Mouse (Mus musculus): ENCODE measurements at regions not wholly inside any gene's neighbourhood (a gene's known extent, or its start where the extent isn't known, plus 50 kb on each side); places are given as distances from the start of the nearest gene placed in this dataset.

DNA sequence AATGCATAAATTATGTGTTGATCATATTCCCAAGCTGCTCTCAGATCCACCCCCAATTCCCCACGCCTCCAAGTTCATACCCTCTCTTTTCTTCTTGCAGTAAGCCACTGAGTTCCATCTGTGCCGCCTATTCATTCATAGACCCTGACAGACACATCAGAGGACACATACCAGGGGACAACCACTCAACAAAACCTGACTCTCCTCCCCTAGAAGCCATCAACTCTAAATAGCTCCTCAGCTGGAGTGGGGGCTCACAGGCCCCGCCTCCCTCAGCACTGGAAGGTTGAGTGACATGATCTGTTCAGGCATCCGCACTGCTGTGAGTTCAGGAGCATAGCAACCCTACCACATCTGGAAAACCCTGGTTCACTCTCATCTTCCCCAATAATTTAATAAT lies 90.8 kb downstream of the Rnd3 start:
- H3K9me3 ChIP-seq (ENCODE audit: low read length): no peaks in the 10 kb centered on the region
- no peak for TF ChIP-seq CTCF (IDR thresholded peaks at IDR 0.05; ENCODE audit: low read depth)
- DNase-seq (ENCODE audit: low spot score) (no peak), ATAC-seq (no peak)
- H3K9ac ChIP-seq (replicated peaks; ENCODE audit: low read length): no peak overlapping the region
- H3K4me1 ChIP-seq (ENCODE audit: insufficient read depth, low read length): no peaks in the 10 kb centered on the region
- WGBS: 68% methylated on average over 4 of the region's 4 CpGs
- H3K36me3 ChIP-seq (ENCODE audit: insufficient read depth, low read length): no peaks in the 10 kb centered on the region
- no peak overlapping the region for H3K4me3 ChIP-seq (ENCODE audit: low read length)
- no peaks in the 10 kb centered on the region for H3K27me3 ChIP-seq (ENCODE audit: insufficient read depth, low read length)
- H3K27ac ChIP-seq: no peak overlapping the region
- no peak overlapping the region for H3K4me2 ChIP-seq (ENCODE audit: low read depth, low read length)

DNA sequence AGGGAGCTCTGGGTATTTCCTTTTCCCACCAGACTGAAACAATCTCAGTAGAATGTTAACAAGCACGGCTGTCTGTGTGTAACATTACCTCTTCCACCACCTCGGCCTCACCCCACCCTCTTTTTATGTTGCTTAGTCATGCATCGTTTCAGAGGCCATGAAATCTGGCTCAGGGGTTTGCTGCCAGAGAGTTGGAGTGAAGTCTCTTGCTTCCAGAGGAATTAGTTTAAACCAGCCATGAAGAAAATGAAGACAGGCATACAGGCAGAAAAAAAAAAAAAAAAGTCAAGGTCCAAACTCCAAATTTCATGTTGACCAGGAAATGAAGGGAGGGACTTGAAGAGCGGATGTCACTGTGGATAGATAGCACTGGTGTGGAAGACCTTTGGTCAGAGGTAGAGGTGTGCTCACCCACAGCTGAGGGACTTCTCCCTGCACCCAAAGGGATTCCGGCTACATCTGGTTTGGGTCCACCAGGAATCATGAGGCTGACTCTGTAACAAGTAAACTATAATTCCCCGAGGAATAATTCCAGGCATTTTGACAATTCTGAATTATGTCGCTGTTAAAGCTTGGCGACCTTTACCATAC lies 92.7 kb downstream of the Rnd3 start:
- no peak overlapping the region for H3K4me2 ChIP-seq (ENCODE audit: low read depth, low read length)
- H3K36me3 ChIP-seq (ENCODE audit: insufficient read depth, low read length): no peaks in the 10 kb centered on the region
- H3K27ac ChIP-seq: no peak overlapping the region
- no peak overlapping the region for H3K4me3 ChIP-seq (ENCODE audit: low read length)
- WGBS: 49% methylated on average over 8 of the region's 8 CpGs
- H3K9ac ChIP-seq (replicated peaks; ENCODE audit: low read length): no peak overlapping the region
- no peaks in the 10 kb centered on the region for H3K27me3 ChIP-seq (ENCODE audit: insufficient read depth, low read length)
- H3K9me3 ChIP-seq (ENCODE audit: low read length): no peaks in the 10 kb centered on the region
- H3K4me1 ChIP-seq (ENCODE audit: insufficient read depth, low read length): no peaks in the 10 kb centered on the region
- TF ChIP-seq CTCF (IDR thresholded peaks at IDR 0.05; ENCODE audit: low read depth): no peak
- ATAC-seq (no peak), DNase-seq (ENCODE audit: low spot score) (no peak)

- Histone ChIP-seq H3K4me2 (ENCODE audit: low read depth, low read length) (no peak overlapping the region), H3K9ac (replicated peaks; ENCODE audit: low read length) (no peak overlapping the region), H3K27me3 (ENCODE audit: insufficient read depth, low read length) (no peaks in the 10 kb centered on the region), H3K9me3 (ENCODE audit: low read length) (no peaks in the 10 kb centered on the region), H3K36me3 (ENCODE audit: insufficient read depth, low read length) (no peaks in the 10 kb centered on the region), H3K4me1 (ENCODE audit: insufficient read depth, low read length) (no peaks in the 10 kb centered on the region), H3K27ac (no peak overlapping the region), H3K4me3 (ENCODE audit: low read length) (no peak overlapping the region)
- DNase-seq (ENCODE audit: low spot score) (no peak), ATAC-seq (no peak)
- 28% methylated on average over 3 of the region's 3 CpGs for WGBS
- no peak for TF ChIP-seq CTCF (IDR thresholded peaks at IDR 0.05; ENCODE audit: low read depth)
These were observed 93.6 kb downstream of the Rnd3 start for GRCm38 (mm10) chr2:51055339-51055738.

DNA sequence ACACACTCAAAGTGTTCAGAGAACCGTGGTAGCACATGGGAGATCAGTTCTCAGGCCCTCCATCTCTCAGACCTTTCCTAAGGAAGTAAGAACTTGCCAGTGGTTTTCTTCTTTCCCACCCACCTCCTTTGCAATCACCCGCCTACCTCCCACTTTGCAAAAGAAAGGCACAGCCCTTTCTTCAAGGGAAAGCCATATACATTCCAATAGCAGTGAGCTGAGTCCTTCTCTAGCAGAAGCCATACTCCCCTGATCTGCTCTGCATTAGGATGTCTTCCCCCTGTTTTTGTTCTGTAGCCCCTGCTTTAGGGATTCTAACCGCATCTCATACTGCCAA lies 99.1 kb downstream of the Rnd3 start:
- Histone ChIP-seq H3K27me3 (ENCODE audit: insufficient read depth, low read length) (no peaks in the 10 kb centered on the region), H3K27ac (no peak overlapping the region), H3K4me3 (ENCODE audit: low read length) (no peak overlapping the region), H3K4me1 (ENCODE audit: insufficient read depth, low read length) (no peaks in the 10 kb centered on the region), H3K4me2 (ENCODE audit: low read depth, low read length) (no peak overlapping the region), H3K9ac (replicated peaks; ENCODE audit: low read length) (no peak overlapping the region), H3K9me3 (ENCODE audit: low read length) (no peaks in the 10 kb centered on the region), H3K36me3 (ENCODE audit: insufficient read depth, low read length) (no peaks in the 10 kb centered on the region)
- WGBS: 63% methylated on average over 3 of the region's 3 CpGs
- DNase-seq (ENCODE audit: low spot score) (no peak), ATAC-seq (no peak)
- no peak for TF ChIP-seq CTCF (IDR thresholded peaks at IDR 0.05; ENCODE audit: low read depth)

GRCm38 (mm10) chr2:51049101-51049833 lies 99.6 kb downstream of the Rnd3 start:
- ATAC-seq (no peak), DNase-seq (ENCODE audit: low spot score) (no peak)
- no peaks in the 10 kb centered on the region for H3K9me3 ChIP-seq (ENCODE audit: low read length)
- H3K4me2 ChIP-seq (ENCODE audit: low read depth, low read length): no peak overlapping the region
- WGBS: 69% methylated on average over 8 of the region's 8 CpGs
- H3K9ac ChIP-seq (replicated peaks; ENCODE audit: low read length): no peak overlapping the region
- H3K4me3 ChIP-seq (ENCODE audit: low read length): no peak overlapping the region
- H3K36me3 ChIP-seq (ENCODE audit: insufficient read depth, low read length): no peaks in the 10 kb centered on the region
- TF ChIP-seq CTCF (IDR thresholded peaks at IDR 0.05; ENCODE audit: low read depth): no peak
- H3K27ac ChIP-seq: no peak overlapping the region
- H3K4me1 ChIP-seq (ENCODE audit: insufficient read depth, low read length): no peaks in the 10 kb centered on the region
- H3K27me3 ChIP-seq (ENCODE audit: insufficient read depth, low read length): no peaks in the 10 kb centered on the region

DNA sequence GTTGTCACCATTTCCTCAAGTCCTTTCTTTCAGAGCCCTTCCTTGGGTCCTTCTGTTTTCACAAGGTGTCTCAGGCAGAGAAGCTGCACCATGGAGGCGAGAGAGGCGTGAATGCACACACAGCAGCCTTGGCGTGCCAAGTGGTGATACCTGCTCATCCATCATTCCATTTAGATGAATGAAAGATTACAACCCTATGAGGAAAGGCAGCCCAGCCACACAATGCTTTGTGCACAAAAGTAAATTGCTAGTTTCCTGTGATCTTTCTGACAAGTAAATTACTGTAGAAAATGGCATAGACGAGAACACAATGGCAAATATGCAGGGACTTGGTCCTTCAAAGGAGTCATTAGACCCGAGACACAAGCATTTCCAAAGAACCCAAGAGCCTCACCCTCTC lies 101.4 kb downstream of the Rnd3 start:
- H3K9ac ChIP-seq (replicated peaks; ENCODE audit: low read length): no peak overlapping the region
- H3K27me3 ChIP-seq (ENCODE audit: insufficient read depth, low read length): no peaks in the 10 kb centered on the region
- WGBS: 83% methylated on average over 5 of the region's 5 CpGs
- H3K4me1 ChIP-seq (ENCODE audit: insufficient read depth, low read length): no peaks in the 10 kb centered on the region
- DNase-seq (ENCODE audit: low spot score) (no peak), ATAC-seq (no peak)
- no peaks in the 10 kb centered on the region for H3K36me3 ChIP-seq (ENCODE audit: insufficient read depth, low read length)
- TF ChIP-seq CTCF (IDR thresholded peaks at IDR 0.05; ENCODE audit: low read depth): no peak
- H3K4me2 ChIP-seq (ENCODE audit: low read depth, low read length): no peak overlapping the region
- H3K27ac ChIP-seq: no peak overlapping the region
- H3K4me3 ChIP-seq (ENCODE audit: low read length): no peak overlapping the region
- H3K9me3 ChIP-seq (ENCODE audit: low read length): no peaks in the 10 kb centered on the region

DNA sequence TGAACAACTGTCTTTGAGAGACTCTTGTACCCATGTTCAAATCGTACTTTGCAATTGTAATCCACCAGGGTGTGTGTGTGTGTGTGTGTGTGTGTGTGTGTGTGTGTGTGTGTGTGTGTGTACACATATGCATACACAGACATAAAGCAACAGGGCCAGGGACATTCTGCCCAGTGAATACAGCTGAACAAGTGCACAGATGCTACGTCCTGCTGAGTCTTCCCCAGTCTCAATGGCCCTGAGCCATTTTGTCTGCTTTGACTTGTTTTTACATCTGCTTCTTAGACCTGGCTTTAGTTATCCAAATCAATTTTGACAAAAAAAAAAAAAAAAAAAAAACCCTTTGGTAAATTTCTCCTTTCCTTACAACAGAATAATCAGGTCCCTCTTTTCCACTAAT lies 103.3 kb downstream of the Rnd3 start:
- 63% methylated on average over 2 of the region's 2 CpGs for WGBS
- no peak overlapping the region for H3K27ac ChIP-seq
- no peaks in the 10 kb centered on the region for H3K9me3 ChIP-seq (ENCODE audit: low read length)

More for the DNA sequence above, 103.3 kb downstream of the Rnd3 start:
- Histone ChIP-seq H3K27me3 (ENCODE audit: insufficient read depth, low read length) (no peaks in the 10 kb centered on the region), H3K4me1 (ENCODE audit: insufficient read depth, low read length) (no peaks in the 10 kb centered on the region), H3K4me2 (ENCODE audit: low read depth, low read length) (no peak overlapping the region), H3K9ac (replicated peaks; ENCODE audit: low read length) (no peak overlapping the region), H3K4me3 (ENCODE audit: low read length) (no peak overlapping the region), H3K36me3 (ENCODE audit: insufficient read depth, low read length) (no peaks in the 10 kb centered on the region)
- ATAC-seq: no peak
- peak; percentile 47 for DNase-seq (ENCODE audit: low spot score)
- TF ChIP-seq CTCF (IDR thresholded peaks at IDR 0.05; ENCODE audit: low read depth): no peak
